Comparison of ENCODE assay signal across 9 mouse cellular contexts in genomic region chr15:85582356-85582910, GRCm38 (mm10). TPM values are rescaled to one million over a fixed set of nuclear protein-coding genes. Genes with fewer than 3 reads are reported as not detected.
DNase-seq lines count a peak whose midpoint lies in the region; ATAC-seq and TF ChIP-seq lines count a peak whose summit lies in the region.
"Had no signal": no experiment of that assay in that cellular context is flagged by ENCODE, and none has a peak within 500 bp of the region (broad histone marks: within the 10 kb centered on the region; RNA-seq: fewer than 3 reads in every experiment).

TSS of gene Wnt7b (minus strand) at chr15:85582473.

- H3K36me3 ChIP-seq in testis, adult 2 months (ENCODE audit: control insufficient read depth, insufficient read depth, low read length), result no peaks in the 10 kb centered on the region
- no peaks in the 10 kb centered on the region for H3K36me3 ChIP-seq in limb, embryonic 11.5 days (ENCODE audit: control insufficient read depth, insufficient read depth, low read length)
- H3K36me3 ChIP-seq in small intestine, adult 2 months (ENCODE audit: control insufficient read depth, insufficient read depth, low read length), result no peaks in the 10 kb centered on the region

- no peak for ATAC-seq in limb, embryonic 11.5 days (ENCODE audit: insufficient number of reproducible peaks, low FRiP score, low TSS enrichment, low read depth)

- TF ChIP-seq CTCF in cerebellum, adult 2 months (IDR thresholded peaks at IDR 0.05; ENCODE audit: borderline replicate concordance, insufficient read depth, low read depth, low read length), result no peak
- TF ChIP-seq CTCF in testis, adult 2 months (IDR thresholded peaks at IDR 0.05; ENCODE audit: control insufficient read depth, insufficient read depth, insufficient replicate concordance, low read depth, low read length), result no peak
- no peak for TF ChIP-seq CTCF in small intestine, adult 2 months (IDR thresholded peaks at IDR 0.05; ENCODE audit: extremely low read depth, insufficient read length, insufficient replicate concordance, low read depth, low read length)

- DNase-seq in cerebellum, adult 2 months, result no peak
- DNase-seq in cerebellum, postnatal 10 days, result no peak
- DNase-seq in testis, postnatal 14 days (ENCODE audit: low spot score), result no peak
- DNase-seq in limb, embryonic 11.5 days (ENCODE audit: low spot score), result no peak
- DNase-seq in frontal cortex, postnatal 10 days (ENCODE audit: low spot score in 2 of 2), result no peak
- no peak for DNase-seq in spleen, adult 12 weeks (ENCODE audit: low spot score)

- H3K27me3 ChIP-seq in cerebellum, adult 2 months (ENCODE audit: control insufficient read depth, insufficient read depth, low read length), result peaks cover 5% of the 10 kb centered on the region; the same call in 1 of the 2 replicates
- H3K27me3 ChIP-seq in testis, adult 2 months (ENCODE audit: control insufficient read depth, insufficient read depth, low read length), result no peaks in the 10 kb centered on the region; the same call in 1 of the 2 replicates
- H3K27me3 ChIP-seq in limb, embryonic 11.5 days (ENCODE audit: control insufficient read depth, insufficient read depth, low read length), result peaks cover 68% of the 10 kb centered on the region
- peaks cover 52% of the 10 kb centered on the region for H3K27me3 ChIP-seq in small intestine, adult 2 months (ENCODE audit: control insufficient read depth, insufficient read depth, low read length)

- H3K4me1 ChIP-seq in cerebellum, adult 2 months (ENCODE audit: control insufficient read depth, insufficient read depth, low read length), result peaks cover 4% of the 10 kb centered on the region; the same call in 1 of the 2 replicates
- peaks cover 17% of the 10 kb centered on the region for H3K4me1 ChIP-seq in testis, adult 2 months (ENCODE audit: control insufficient read depth, insufficient read depth, low read length)
- H3K4me1 ChIP-seq in limb, embryonic 11.5 days (ENCODE audit: control insufficient read depth, insufficient read depth, low read length), result peaks cover 14% of the 10 kb centered on the region
- peaks cover 8% of the 10 kb centered on the region for H3K4me1 ChIP-seq in small intestine, adult 2 months (ENCODE audit: control insufficient read depth, insufficient read depth, insufficient read length, low read length)

- H3K27ac ChIP-seq in cerebellum, adult 2 months (ENCODE audit: insufficient read depth, low read length), result no peak within 1 kb of the TSS
- H3K27ac ChIP-seq in testis, adult 2 months (ENCODE audit: control insufficient read depth, insufficient read depth, low read depth, low read length), result no peak within 1 kb of the TSS
- H3K27ac ChIP-seq in limb, embryonic 11.5 days (replicated peaks; ENCODE audit: low read depth, low read length), result 0 out of 2 replicates have a peak within 1 kb of the TSS, but pooled peaks have one; percentile 8
- no peak within 1 kb of the TSS for H3K27ac ChIP-seq in small intestine, adult 2 months (ENCODE audit: insufficient read depth, low read depth, low read length)

- peak within 1 kb of the TSS; percentile 37 for H3K4me3 ChIP-seq in cerebellum, adult 2 months (replicated peaks; ENCODE audit: insufficient read depth, low read depth, low read length)
- H3K4me3 ChIP-seq in testis, adult 2 months (ENCODE audit: control insufficient read depth, low read depth, low read length), result peak within 1 kb of the TSS; percentile 60
- H3K4me3 ChIP-seq in limb, embryonic 11.5 days (ENCODE audit: low read depth, low read length), result peak within 1 kb of the TSS; percentile 38
- H3K4me3 ChIP-seq in small intestine, adult 2 months (ENCODE audit: low read depth, low read length), result peak within 1 kb of the TSS; percentile 39
- H3K4me3 ChIP-seq: erythroblast, embryonic 14.5 days had no signal

- H3K9me3 ChIP-seq in limb, embryonic 11.5 days (ENCODE audit: control insufficient read depth, low read length), result no peaks in the 10 kb centered on the region

- H3K9ac ChIP-seq in limb, embryonic 11.5 days (ENCODE audit: low read length), result peak within 1 kb of the TSS; percentile 40; the same call in 1 of the 2 replicates

- H3K4me2 ChIP-seq in limb, embryonic 11.5 days (ENCODE audit: low read depth, severe bottlenecking), result peak within 1 kb of the TSS; percentile 75

- TF ChIP-seq POLR2A in cerebellum, adult 2 months (IDR thresholded peaks at IDR 0.05; ENCODE audit: borderline replicate concordance, insufficient read depth, low read length), result no peak
- no peak for TF ChIP-seq POLR2A in testis, adult 2 months (IDR thresholded peaks at IDR 0.05; ENCODE audit: control insufficient read depth, low read depth, low read length)
- no peak for TF ChIP-seq POLR2A in small intestine, adult 2 months (IDR thresholded peaks at IDR 0.05; ENCODE audit: low read depth, low read length)

- WGBS in cerebellum, adult 2 months, result 2% methylated on average over 19 of the region's 19 CpGs
- 6% methylated on average over 19 of the region's 19 CpGs for WGBS in limb, embryonic 11.5 days
- 7% methylated on average over 19 of the region's 19 CpGs for WGBS in small intestine, adult 2 months

RNA-seq across cellular contexts. Expression of gene Wnt7b, which starts in this region (rescaled TPM):
- polyA plus RNA-seq in cerebellum, adult 2 months (2012; rRNA removed), result 11.1 and 14.7 TPM in 2 replicates
- polyA plus RNA-seq in testis, adult 2 months (2012; rRNA removed), result 0.07 and 1.2 TPM in 2 replicates
- 13.4 and 19.1 TPM in 2 replicates for polyA plus RNA-seq in limb, embryonic 11.5 days (2014; fragmentation: Nextera tagmentation; extraction: Ambion mirVana)
- polyA plus RNA-seq in small intestine, adult 2 months (2012; rRNA removed), result 0.14 TPM in 1 of 2 replicates, not detected in the other
- polyA plus RNA-seq: erythroblast, embryonic 14.5 days had no signal
